Mouse (Mus musculus) CH12.LX (cell line): ENCODE data around the gene Ghitm. TPM values are rescaled to one million over a fixed set of nuclear protein-coding genes. Genes with fewer than 3 reads are reported as not detected.
A peak's percentile ranks its signal among the peaks of the same experiment; 100 is the strongest.

ENCODE experiments used
- DNase-seq: peaks from one replicate; pipeline ENCODE4 v3.0.0-alpha.2; 2013; ENCODE audit errors: extremely low read depth
- H3K27ac ChIP-seq: 2 replicates; pipeline ENCODE4 v1.5.1; 2012; ENCODE audit warnings: low read depth, mild to moderate bottlenecking, control low read depth, moderate library complexity; ENCODE audit not compliant: insufficient read depth
- H3K27me3 ChIP-seq: replicated peaks from 2 replicates; pipeline ENCODE3; 2012; ENCODE audit warnings: inconsistent platforms
- H3K36me3 ChIP-seq, 2 experiments: replicated peaks in 1 of 2; 2 replicates each; pipeline versions ENCODE3 to v1.6.1; 2012; ENCODE audit warnings: inconsistent platforms in 1 of 2, low read length in 1 of 2, mild to moderate bottlenecking in 1 of 2, mixed read lengths in 1 of 2, moderate library complexity in 1 of 2; ENCODE audit not compliant: control insufficient read depth in 1 of 2, insufficient read depth in 1 of 2
- H3K4me1 ChIP-seq, 2 experiments: 2 replicates each; pipeline ENCODE4 v1.6.1; 2012; ENCODE audit warnings: inconsistent platforms in 1 of 2, moderate library complexity in 1 of 2; ENCODE audit not compliant: insufficient read depth in 2 of 2, control insufficient read depth in 1 of 2
- H3K4me2 ChIP-seq: 2 replicates; pipeline ENCODE4 v1.6.1; 2012; ENCODE audit warnings: low read depth, mild to moderate bottlenecking, control low read depth; ENCODE audit not compliant: poor library complexity, insufficient read depth, severe bottlenecking
- H3K4me3 ChIP-seq, 3 experiments: fragments of 150-350 bp in 1 of 3; sonication (generic) in 1 of 3; replicated peaks in 1 of 3; 2 replicates each; pipeline versions ENCODE3 to v1.5.1; 2011 to 2012; ENCODE audit warnings: low read depth in 2 of 3, low read length in 2 of 3, mild to moderate bottlenecking in 2 of 3, moderate library complexity in 2 of 3, control low read depth in 1 of 3, improper control_type of control experiment in 1 of 3, inconsistent platforms in 1 of 3, mixed read lengths in 1 of 3; ENCODE audit not compliant: poor library complexity in 1 of 3
- H3K79me2 ChIP-seq: replicated peaks from 2 replicates; pipeline ENCODE4 v1.6.1; 2012; ENCODE audit warnings: mild to moderate bottlenecking, moderate library complexity; ENCODE audit not compliant: control insufficient read depth, poor library complexity, insufficient read depth, severe bottlenecking; ENCODE audit errors: extremely low read depth
- H3K9ac ChIP-seq: 2 replicates; pipeline ENCODE4 v1.6.1; 2012; ENCODE audit warnings: low read depth, mild to moderate bottlenecking, control low read depth, moderate library complexity; ENCODE audit not compliant: insufficient read depth
- H3K9me3 ChIP-seq: replicated peaks from 2 replicates; pipeline ENCODE3; 2012; ENCODE audit warnings: low read length, inconsistent platforms, mixed read lengths
- BHLHE40 ChIP-seq: IDR thresholded peaks from 2 replicates; pipeline ENCODE4 v1.6.1; 2011; ENCODE audit warnings: mild to moderate bottlenecking, low read depth, low read length, improper control_type of control experiment
- CHD1 ChIP-seq: IDR thresholded peaks from 2 replicates; pipeline ENCODE4 v1.6.1; 2012; ENCODE audit warnings: low read depth, low read length, improper control_type of control experiment, inconsistent platforms
- CHD2 ChIP-seq: IDR thresholded peaks from 2 replicates; pipeline ENCODE4 v1.6.1; 2011; ENCODE audit warnings: low read length, improper control_type of control experiment
- CTCF ChIP-seq, 2 experiments: IDR thresholded peaks in 1 of 2; conservative IDR thresholded peaks in 1 of 2; 2 replicates each; pipeline ENCODE4 v1.5.1; 2011 to 2012; ENCODE audit warnings: low read depth in 2 of 2, low read length in 2 of 2, improper control_type of control experiment in 1 of 2, inconsistent platforms in 1 of 2, mild to moderate bottlenecking in 1 of 2, moderate library complexity in 1 of 2
- E2F4 ChIP-seq: IDR thresholded peaks from 2 replicates; pipeline ENCODE4 v1.6.1; 2011; ENCODE audit warnings: low read depth, low read length, improper control_type of control experiment; ENCODE audit not compliant: insufficient replicate concordance
- ELF1 ChIP-seq: IDR thresholded peaks from 2 replicates; pipeline ENCODE4 v1.6.1; 2014; ENCODE audit warnings: low read depth, mild to moderate bottlenecking, inconsistent platforms, low read length, improper control_type of control experiment
- EP300 ChIP-seq: IDR thresholded peaks from 2 replicates; pipeline ENCODE4 v1.6.1; 2011; ENCODE audit warnings: low read length, improper control_type of control experiment
- ETS1 ChIP-seq: conservative IDR thresholded peaks from 2 replicates; pipeline ENCODE4 v1.6.1; 2012; ENCODE audit warnings: low read depth, mild to moderate bottlenecking, inconsistent platforms, low read length, improper control_type of control experiment, moderate library complexity
- GABPA ChIP-seq: IDR thresholded peaks from 2 replicates; pipeline ENCODE4 v1.6.1; 2012; ENCODE audit warnings: low read depth, low read length, improper control_type of control experiment, inconsistent platforms; ENCODE audit not compliant: insufficient replicate concordance
- HCFC1 ChIP-seq: IDR thresholded peaks from 2 replicates; pipeline ENCODE4 v1.6.1; 2012; ENCODE audit warnings: low read depth, mild to moderate bottlenecking, inconsistent platforms, low read length, improper control_type of control experiment
- IRF4 ChIP-seq: IDR thresholded peaks from 2 replicates; pipeline ENCODE4 v1.6.1; 2014; ENCODE audit warnings: low read depth, mild to moderate bottlenecking, inconsistent platforms, low read length, improper control_type of control experiment
- JUN ChIP-seq: IDR thresholded peaks from 2 replicates; pipeline ENCODE4 v1.6.1; 2011; ENCODE audit warnings: low read depth, mild to moderate bottlenecking, low read length, improper control_type of control experiment, moderate library complexity; ENCODE audit not compliant: insufficient read depth
- JUND ChIP-seq: conservative IDR thresholded peaks from 2 replicates; pipeline ENCODE4 v1.6.1; 2011; ENCODE audit warnings: low read depth, low read length, improper control_type of control experiment
- KAT2A ChIP-seq: IDR thresholded peaks from 2 replicates; pipeline ENCODE4 v1.6.1; 2012; ENCODE audit warnings: low read length, improper control_type of control experiment, inconsistent platforms; ENCODE audit not compliant: insufficient replicate concordance
- MAFK ChIP-seq: IDR thresholded peaks from 2 replicates; pipeline ENCODE4 v1.6.1; 2011; ENCODE audit warnings: low read length, improper control_type of control experiment; ENCODE audit not compliant: insufficient replicate concordance
- MAX ChIP-seq: IDR thresholded peaks from 2 replicates; pipeline ENCODE4 v1.6.1; 2011; ENCODE audit warnings: low read length, improper control_type of control experiment
- MAZ ChIP-seq: IDR thresholded peaks from 2 replicates; pipeline ENCODE4 v1.6.1; 2012; ENCODE audit warnings: low read depth, mild to moderate bottlenecking, inconsistent platforms, low read length, improper control_type of control experiment, moderate library complexity
- MEF2A ChIP-seq: IDR thresholded peaks from 2 replicates; pipeline ENCODE4 v1.6.1; 2014; ENCODE audit warnings: low read depth, mild to moderate bottlenecking, inconsistent platforms, low read length, improper control_type of control experiment, borderline replicate concordance
- MXI1 ChIP-seq: IDR thresholded peaks from 2 replicates; pipeline ENCODE4 v1.6.1; 2011; ENCODE audit warnings: mild to moderate bottlenecking, low read depth, low read length, improper control_type of control experiment
- MYC ChIP-seq: IDR thresholded peaks from 2 replicates; pipeline ENCODE4 v1.6.1; 2011; ENCODE audit warnings: low read depth, mild to moderate bottlenecking, improper control_type of control experiment, low read length
- NELFE ChIP-seq: IDR thresholded peaks from 2 replicates; pipeline ENCODE4 v1.6.1; 2011; ENCODE audit warnings: low read depth, low read length, improper control_type of control experiment
- NRF1 ChIP-seq: IDR thresholded peaks from 2 replicates; pipeline ENCODE4 v1.6.1; 2014; ENCODE audit warnings: low read depth, mild to moderate bottlenecking, inconsistent platforms, low read length, improper control_type of control experiment, moderate library complexity
- PAX5 ChIP-seq: IDR thresholded peaks from 2 replicates; pipeline ENCODE4 v1.6.1; 2012; ENCODE audit warnings: low read length, inconsistent platforms, mixed read lengths
- POLR2A ChIP-seq: IDR thresholded peaks from 2 replicates; pipeline ENCODE4 v1.6.1; 2011; ENCODE audit warnings: low read depth, mild to moderate bottlenecking, improper control_type of control experiment, low read length
- POLR2AphosphoS2 ChIP-seq: IDR thresholded peaks from 2 replicates; pipeline ENCODE4 v1.6.1; 2011; ENCODE audit warnings: low read depth, low read length, improper control_type of control experiment
- RAD21 ChIP-seq: IDR thresholded peaks from 2 replicates; pipeline ENCODE4 v1.6.1; 2011; ENCODE audit warnings: low read depth, mild to moderate bottlenecking, low read length, improper control_type of control experiment, moderate library complexity
- RCOR1 ChIP-seq: conservative IDR thresholded peaks from 2 replicates; pipeline ENCODE4 v1.6.1; 2012; ENCODE audit warnings: low read depth, mild to moderate bottlenecking, inconsistent platforms, low read length, improper control_type of control experiment
- SIN3A ChIP-seq: IDR thresholded peaks from 2 replicates; pipeline ENCODE4 v1.6.1; 2012; ENCODE audit warnings: low read length, improper control_type of control experiment, inconsistent platforms
- SMC3 ChIP-seq: IDR thresholded peaks from 2 replicates; pipeline ENCODE4 v1.6.1; 2011; ENCODE audit warnings: low read depth, low read length, improper control_type of control experiment
- TBP ChIP-seq: conservative IDR thresholded peaks from 2 replicates; pipeline ENCODE4 v1.6.1; 2011; ENCODE audit warnings: low read depth, low read length, improper control_type of control experiment
- TCF12 ChIP-seq: IDR thresholded peaks from 2 replicates; pipeline ENCODE4 v1.6.1; 2014; ENCODE audit warnings: low read depth, mild to moderate bottlenecking, inconsistent platforms, low read length, improper control_type of control experiment
- UBTF ChIP-seq: IDR thresholded peaks from 2 replicates; pipeline ENCODE4 v1.6.1; 2012; ENCODE audit warnings: low read depth, mild to moderate bottlenecking, inconsistent platforms, low read length, improper control_type of control experiment, moderate library complexity
- USF1 ChIP-seq: IDR thresholded peaks from 2 replicates; pipeline ENCODE4 v1.6.1; 2014; ENCODE audit warnings: low read depth, mild to moderate bottlenecking, inconsistent platforms, low read length, improper control_type of control experiment
- USF2 ChIP-seq: conservative IDR thresholded peaks from 2 replicates; pipeline ENCODE4 v1.6.1; 2011; ENCODE audit warnings: low read depth, low read length, improper control_type of control experiment
- ZC3H11A ChIP-seq: IDR thresholded peaks from 2 replicates; pipeline ENCODE4 v1.6.1; 2012; ENCODE audit warnings: low read depth, mild to moderate bottlenecking, inconsistent platforms, low read length, improper control_type of control experiment
- ZKSCAN1 ChIP-seq: IDR thresholded peaks from 2 replicates; pipeline ENCODE4 v1.6.1; 2012; ENCODE audit warnings: low read depth, inconsistent platforms, low read length, improper control_type of control experiment, borderline replicate concordance
- ZMIZ1 ChIP-seq: IDR thresholded peaks from 2 replicates; pipeline ENCODE4 v1.6.1; 2012; ENCODE audit warnings: low read depth, mild to moderate bottlenecking, inconsistent platforms, low read length, improper control_type of control experiment
- ZNF384 ChIP-seq: IDR thresholded peaks from 2 replicates; pipeline ENCODE4 v1.6.1; 2012; ENCODE audit warnings: low read depth, low read length, improper control_type of control experiment, inconsistent platforms
- dilution Hi-C: fragments of 300-500 bp; cut with MboI; formaldehyde crosslinking; loops from 2 replicates; pipeline ENCODE4 v1.14.3; 2020; ENCODE audit warnings: low sequenced_read_pairs; ENCODE audit not compliant: extremely low pct_unique_long_range_greater_than_20kb, extremely low pct_ligation_motif_present
- in situ Hi-C: fragments of 300-500 bp; cut with MboI; formaldehyde crosslinking; loops from 3 replicates; pipeline ENCODE4 v1.14.3; 2019; ENCODE audit warnings: low sequenced_read_pairs, low pct_ligation_motif_present, low pct_unique_long_range_greater_than_20kb, mixed read lengths
- polyA plus RNA-seq: library from polyadenylated mRNA; unstranded; fragments of >175 nt; gene quantifications from 2 replicates; pipeline ENCODE4 v1.2.1, GENCODE M21; 2012; ENCODE audit warnings: low read depth; ENCODE audit not compliant: insufficient read length
- total RNA-seq, 2 experiments: library from RNA; depleted of rRNA; stranded (reverse); fragments of 300-350 nt in 1 of 2; fragments of >200 nt in 1 of 2; gene quantifications; 2 replicates each; pipeline ENCODE4 v1.2.3; 2012 to 2014

Gene Ghitm
- total and polyA plus RNA-seq, 3 experiments: 302 to 320 (median 311) TPM

GRCm38 (mm10) chr14:37134304-37135126 lies 557 bp downstream of the Ghitm start:
- H3K4me2 ChIP-seq: no peak overlapping the region
- peak overlapping the region; percentile 97 for H3K9ac ChIP-seq
- H3K27me3 ChIP-seq: no peaks in the 10 kb centered on the region
- peaks cover 23 to 37% of the 10 kb centered on the region in 2 experiments for H3K36me3 ChIP-seq
- no peak for TF ChIP-seq GABPA
- TF ChIP-seq SIN3A: no peak
- no peak for TF ChIP-seq EP300
- TF ChIP-seq MAZ: 0 out of 2 replicates have a peak, but pooled peaks have one; percentile 2
- no peak for TF ChIP-seq CTCF (conservative IDR thresholded peaks at IDR 0.05 in 1 of 2, IDR thresholded peaks at IDR 0.05 in 1 of 2; ENCODE audit: low read depth in 2 of 2, low read length in 2 of 2)
- no peak for TF ChIP-seq KAT2A
- no peak for TF ChIP-seq RCOR1
- TF ChIP-seq ZMIZ1: no peak
- no peak for TF ChIP-seq MXI1
- no peak for TF ChIP-seq POLR2AphosphoS2
- no peak for TF ChIP-seq ZNF384
- TF ChIP-seq MAFK: peak; percentile 59; the same call in 1 of the 2 replicates
- TF ChIP-seq ETS1: 0 out of 2 replicates have a peak, but pooled peaks have one; percentile 31
- TF ChIP-seq ZC3H11A: no peak
- TF ChIP-seq NRF1: no peak
- no peak for TF ChIP-seq POLR2A
- TF ChIP-seq ZKSCAN1: no peak
- no peak for TF ChIP-seq HCFC1
- TF ChIP-seq SMC3: no peak
- no peak for TF ChIP-seq IRF4
- no peak for TF ChIP-seq E2F4
- no peak for TF ChIP-seq BHLHE40
- no peak; the same call in 1 of the 2 replicates for TF ChIP-seq MAX
- no peak for TF ChIP-seq JUND
- 0 out of 2 replicates have a peak, but pooled peaks have one; percentile 62 for TF ChIP-seq MYC
- no peak for TF ChIP-seq CHD2
- no peak for TF ChIP-seq USF2
- no peak for TF ChIP-seq USF1
- no peak for TF ChIP-seq PAX5
- no peak for TF ChIP-seq JUN
- TF ChIP-seq ELF1: peak; percentile 43
- no peak for TF ChIP-seq MEF2A
- TF ChIP-seq TBP: 0 out of 2 replicates have a peak, but pooled peaks have one; percentile 33
- no peak for TF ChIP-seq TCF12
- no peak for TF ChIP-seq NELFE
- TF ChIP-seq CHD1: no peak; the same call in 1 of the 2 replicates
- TF ChIP-seq RAD21: no peak
- no peak for TF ChIP-seq UBTF
- dilution Hi-C loops (no loop called here), in situ Hi-C loops (loop anchor here (25.0 kb wide), 1 partner anchor 272 kb away; no protein-coding TSS in a partner anchor)
- peak overlapping the region; percentile 81 to 92 (median 85) for H3K4me3 ChIP-seq
- peaks cover 2 to 38% of the 10 kb centered on the region in 2 experiments for H3K4me1 ChIP-seq
- no peaks in the 10 kb centered on the region for H3K9me3 ChIP-seq
- H3K79me2 ChIP-seq: peaks cover 36% of the 10 kb centered on the region
- DNase-seq: peak; percentile 66
- H3K27ac ChIP-seq: peak overlapping the region; percentile 90
